Mouse (Mus musculus): ENCODE measurements around the gene Mettl7b. TPM values are rescaled to one million over a fixed set of nuclear protein-coding genes. Genes with fewer than 3 reads are reported as not detected.

Mettl7b gene
- total and polyA plus RNA-seq, 3 experiments = 0.18 TPM; not detected in 2

GRCm38 (mm10) chr10:128972841-128973240, 12.1 kb upstream of the Mettl7b start:
- Histone ChIP-seq H3K27ac (no peak overlapping the region), H3K4me1 (ENCODE audit: control insufficient read depth, insufficient read depth, low read length) (peaks cover 2% of the 10 kb centered on the region; the same call in 1 of the 2 replicates), H3K4me3 (no peak overlapping the region), H3K9ac (ENCODE audit: low read depth, low read length) (no peak overlapping the region), H3K79me2 (replicated peaks; ENCODE audit: control insufficient read depth, insufficient read depth, low read length) (no peaks in the 10 kb centered on the region), H3K27me3 (ENCODE audit: control insufficient read depth, insufficient read depth, low read length) (no peaks in the 10 kb centered on the region), H3K36me3 (ENCODE audit: control insufficient read depth, insufficient read depth, low read length) (no peaks in the 10 kb centered on the region)
- intact Hi-C loops (cut with DNase I) = no loop called here
- no peak for TF ChIP-seq POLR2A (IDR thresholded peaks at IDR 0.05; ENCODE audit: insufficient read depth, low read depth, low read length)
- no peak for TF ChIP-seq CTCF (IDR thresholded peaks at IDR 0.05)
- no peak for TF ChIP-seq EP300 (IDR thresholded peaks at IDR 0.05; ENCODE audit: insufficient read depth, low read depth, low read length)
- DNase-seq = no peak
- 77% methylated on average over 4 of the region's 4 CpGs for WGBS

GRCm38 (mm10) chr10:128970740-128971250, 10.0 kb upstream of the Mettl7b start:
- H3K36me3 ChIP-seq (ENCODE audit: control insufficient read depth, insufficient read depth, low read length) = no peaks in the 10 kb centered on the region
- intact Hi-C loops (cut with DNase I) = no loop called here
- no peaks in the 10 kb centered on the region for H3K79me2 ChIP-seq (replicated peaks; ENCODE audit: control insufficient read depth, insufficient read depth, low read length)
- no peaks in the 10 kb centered on the region for H3K4me1 ChIP-seq (ENCODE audit: control insufficient read depth, insufficient read depth, low read length)
- no peaks in the 10 kb centered on the region for H3K27me3 ChIP-seq (ENCODE audit: control insufficient read depth, insufficient read depth, low read length)
- H3K27ac ChIP-seq = no peak overlapping the region
- DNase-seq = no peak
- TF ChIP-seq EP300 (IDR thresholded peaks at IDR 0.05; ENCODE audit: insufficient read depth, low read depth, low read length) = no peak
- TF ChIP-seq CTCF (IDR thresholded peaks at IDR 0.05) = no peak
- TF ChIP-seq POLR2A (IDR thresholded peaks at IDR 0.05; ENCODE audit: insufficient read depth, low read depth, low read length) = no peak
- H3K4me3 ChIP-seq = no peak overlapping the region
- 30% methylated on average over 1 of the region's 1 CpGs for WGBS
- no peak overlapping the region for H3K9ac ChIP-seq (ENCODE audit: low read depth, low read length)

- intact Hi-C loops (cut with DNase I) = no loop called here
- Histone ChIP-seq H3K79me2 (replicated peaks; ENCODE audit: control insufficient read depth, insufficient read depth, low read length) (no peaks in the 10 kb centered on the region), H3K27me3 (ENCODE audit: control insufficient read depth, insufficient read depth, low read length) (no peaks in the 10 kb centered on the region), H3K36me3 (ENCODE audit: control insufficient read depth, insufficient read depth, low read length) (no peaks in the 10 kb centered on the region), H3K4me1 (ENCODE audit: control insufficient read depth, insufficient read depth, low read length) (no peaks in the 10 kb centered on the region), H3K27ac (no peak overlapping the region), H3K4me3 (no peak overlapping the region), H3K9ac (ENCODE audit: low read depth, low read length) (no peak overlapping the region)
- TF ChIP-seq CTCF (IDR thresholded peaks at IDR 0.05) (no peak), EP300 (IDR thresholded peaks at IDR 0.05; ENCODE audit: insufficient read depth, low read depth, low read length) (no peak), POLR2A (IDR thresholded peaks at IDR 0.05; ENCODE audit: insufficient read depth, low read depth, low read length) (no peak)
- DNase-seq = no peak
- 35% methylated on average over 1 of the region's 1 CpGs for WGBS
Measured at GRCm38 (mm10) chr10:128968341-128968749, 7.6 kb upstream of the Mettl7b start.

- Histone ChIP-seq H3K9ac (ENCODE audit: low read depth, low read length) (no peak overlapping the region), H3K4me3 (no peak overlapping the region), H3K36me3 (ENCODE audit: control insufficient read depth, insufficient read depth, low read length) (no peaks in the 10 kb centered on the region), H3K79me2 (replicated peaks; ENCODE audit: control insufficient read depth, insufficient read depth, low read length) (no peaks in the 10 kb centered on the region), H3K27ac (no peak overlapping the region), H3K27me3 (ENCODE audit: control insufficient read depth, insufficient read depth, low read length) (no peaks in the 10 kb centered on the region), H3K4me1 (ENCODE audit: control insufficient read depth, insufficient read depth, low read length) (no peaks in the 10 kb centered on the region)
- intact Hi-C loops (cut with DNase I) = no loop called here
- TF ChIP-seq CTCF (IDR thresholded peaks at IDR 0.05) (no peak), EP300 (IDR thresholded peaks at IDR 0.05; ENCODE audit: insufficient read depth, low read depth, low read length) (no peak), POLR2A (IDR thresholded peaks at IDR 0.05; ENCODE audit: insufficient read depth, low read depth, low read length) (no peak)
- 80% methylated on average over 6 of the region's 6 CpGs for WGBS
- DNase-seq = no peak
Measured at GRCm38 (mm10) chr10:128965871-128966270, 5.1 kb upstream of the Mettl7b start.

- TF ChIP-seq POLR2A (IDR thresholded peaks at IDR 0.05; ENCODE audit: insufficient read depth, low read depth, low read length) = no peak
- no peak for TF ChIP-seq EP300 (IDR thresholded peaks at IDR 0.05; ENCODE audit: insufficient read depth, low read depth, low read length)
- TF ChIP-seq CTCF (IDR thresholded peaks at IDR 0.05) = no peak
- no peaks in the 10 kb centered on the region for H3K79me2 ChIP-seq (replicated peaks; ENCODE audit: control insufficient read depth, insufficient read depth, low read length)
- H3K9ac ChIP-seq (ENCODE audit: low read depth, low read length) = no peak overlapping the region
- no peak overlapping the region for H3K4me3 ChIP-seq
- intact Hi-C loops (cut with DNase I) = no loop called here
- no peaks in the 10 kb centered on the region for H3K27me3 ChIP-seq (ENCODE audit: control insufficient read depth, insufficient read depth, low read length)
- no peak overlapping the region for H3K27ac ChIP-seq
- 70% methylated on average over 2 of the region's 2 CpGs for WGBS
- no peaks in the 10 kb centered on the region for H3K4me1 ChIP-seq (ENCODE audit: control insufficient read depth, insufficient read depth, low read length)
- H3K36me3 ChIP-seq (ENCODE audit: control insufficient read depth, insufficient read depth, low read length) = no peaks in the 10 kb centered on the region
- DNase-seq = no peak
Measured at GRCm38 (mm10) chr10:128964961-128965360, 4.2 kb upstream of the Mettl7b start.

GRCm38 (mm10) chr10:128960142-128960541, 646 bp downstream of the Mettl7b start:
- WGBS = 74% methylated on average over 4 of the region's 4 CpGs
- TF ChIP-seq EP300 (IDR thresholded peaks at IDR 0.05; ENCODE audit: insufficient read depth, low read depth, low read length) (no peak), POLR2A (IDR thresholded peaks at IDR 0.05; ENCODE audit: insufficient read depth, low read depth, low read length) (no peak), CTCF (IDR thresholded peaks at IDR 0.05) (no peak)
- no peaks in the 10 kb centered on the region for H3K27me3 ChIP-seq (ENCODE audit: control insufficient read depth, insufficient read depth, low read length)

More at GRCm38 (mm10) chr10:128960142-128960541, 646 bp downstream of the Mettl7b start:
- intact Hi-C loops (cut with DNase I) = no loop called here
- Histone ChIP-seq H3K9ac (ENCODE audit: low read depth, low read length) (no peak overlapping the region), H3K4me3 (no peak overlapping the region), H3K4me1 (ENCODE audit: control insufficient read depth, insufficient read depth, low read length) (no peaks in the 10 kb centered on the region), H3K36me3 (ENCODE audit: control insufficient read depth, insufficient read depth, low read length) (no peaks in the 10 kb centered on the region), H3K27ac (no peak overlapping the region), H3K79me2 (replicated peaks; ENCODE audit: control insufficient read depth, insufficient read depth, low read length) (no peaks in the 10 kb centered on the region)
- DNase-seq = no peak
